Mouse (Mus musculus) splenic B cell, adult 2 months (primary cell): Measurements from ENCODE around the gene Hif3a.

Source experiments
- DNase-seq: peaks from one replicate; pipeline ENCODE4 v3.0.0-alpha.2; 2011; ENCODE audit warnings: low read depth, low spot score
- H3K27me3 ChIP-seq: 2 replicates; pipeline ENCODE4 v1.6.1; 2012; ENCODE audit warnings: mild to moderate bottlenecking, low read length, moderate library complexity, mixed read lengths; ENCODE audit not compliant: control insufficient read depth, poor library complexity, insufficient read depth, severe bottlenecking
- H3K36me3 ChIP-seq: 2 replicates; pipeline ENCODE4 v1.6.1; 2012; ENCODE audit warnings: mild to moderate bottlenecking, low read length, moderate library complexity, mixed read lengths; ENCODE audit not compliant: control insufficient read depth, poor library complexity, insufficient read depth, severe bottlenecking

Gene Hif3a

GRCm38 (mm10) chr7:17047041-17047682, 15.1 kb downstream of the Hif3a start:
- no peaks in the 10 kb centered on the region for H3K27me3 ChIP-seq
- no peak for DNase-seq
- H3K36me3 ChIP-seq: no peaks in the 10 kb centered on the region

DNA sequence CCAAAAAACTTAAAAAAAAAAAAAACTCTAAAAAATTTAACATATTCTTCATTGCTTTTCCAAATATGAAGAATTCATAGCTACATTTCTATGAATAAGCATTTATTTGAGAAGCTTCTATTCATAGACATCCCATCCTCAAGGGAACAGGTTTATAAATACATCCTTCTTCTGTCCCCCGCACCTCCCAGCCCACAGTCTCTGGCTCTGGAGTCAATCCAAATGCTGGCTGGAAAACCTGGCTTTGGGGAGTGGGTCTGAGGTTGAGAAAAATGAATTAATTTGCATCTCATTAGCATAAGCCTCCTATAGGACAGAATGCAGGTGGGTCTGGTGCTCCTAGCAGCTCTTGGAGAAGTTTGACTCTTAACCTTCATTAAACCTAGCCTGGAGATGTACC, 16.5 kb downstream of the Hif3a start:
- no peaks in the 10 kb centered on the region for H3K36me3 ChIP-seq
- H3K27me3 ChIP-seq: no peaks in the 10 kb centered on the region
- no peak for DNase-seq

- no peak for DNase-seq
- Histone ChIP-seq H3K36me3 (no peaks in the 10 kb centered on the region), H3K27me3 (no peaks in the 10 kb centered on the region)
Measured at GRCm38 (mm10) chr7:17039373-17039772, 22.9 kb downstream of the Hif3a start.

- Histone ChIP-seq H3K36me3 (no peaks in the 10 kb centered on the region), H3K27me3 (no peaks in the 10 kb centered on the region)
- no peak for DNase-seq
Measured at GRCm38 (mm10) chr7:17038018-17038695, 24.1 kb downstream of the Hif3a start.

GRCm38 (mm10) chr7:17030239-17030638, 32.0 kb downstream of the Hif3a start:
- no peak for DNase-seq
- H3K36me3 ChIP-seq: no peaks in the 10 kb centered on the region
- no peaks in the 10 kb centered on the region for H3K27me3 ChIP-seq

DNA sequence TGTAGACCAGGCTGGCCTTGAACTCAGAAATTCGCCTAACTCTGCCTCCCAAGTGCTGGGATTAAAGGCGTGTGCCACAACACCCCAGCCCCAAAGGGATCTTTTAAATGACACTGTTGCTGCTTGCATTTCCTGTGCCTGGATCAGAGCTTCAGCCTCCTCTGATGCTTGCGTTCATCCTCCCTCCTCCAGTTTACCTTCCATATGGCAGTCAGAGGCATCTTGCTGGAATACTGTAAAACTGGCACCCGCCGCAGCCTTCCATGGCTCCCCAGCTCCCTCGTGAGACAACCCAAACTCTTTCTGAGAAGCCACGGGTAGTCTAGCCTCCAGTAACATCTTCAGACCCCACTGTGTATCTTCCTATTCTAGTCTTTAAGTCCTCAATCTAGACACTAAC, 33.3 kb downstream of the Hif3a start:
- H3K36me3 ChIP-seq: no peaks in the 10 kb centered on the region
- no peaks in the 10 kb centered on the region for H3K27me3 ChIP-seq
- no peak for DNase-seq

DNA sequence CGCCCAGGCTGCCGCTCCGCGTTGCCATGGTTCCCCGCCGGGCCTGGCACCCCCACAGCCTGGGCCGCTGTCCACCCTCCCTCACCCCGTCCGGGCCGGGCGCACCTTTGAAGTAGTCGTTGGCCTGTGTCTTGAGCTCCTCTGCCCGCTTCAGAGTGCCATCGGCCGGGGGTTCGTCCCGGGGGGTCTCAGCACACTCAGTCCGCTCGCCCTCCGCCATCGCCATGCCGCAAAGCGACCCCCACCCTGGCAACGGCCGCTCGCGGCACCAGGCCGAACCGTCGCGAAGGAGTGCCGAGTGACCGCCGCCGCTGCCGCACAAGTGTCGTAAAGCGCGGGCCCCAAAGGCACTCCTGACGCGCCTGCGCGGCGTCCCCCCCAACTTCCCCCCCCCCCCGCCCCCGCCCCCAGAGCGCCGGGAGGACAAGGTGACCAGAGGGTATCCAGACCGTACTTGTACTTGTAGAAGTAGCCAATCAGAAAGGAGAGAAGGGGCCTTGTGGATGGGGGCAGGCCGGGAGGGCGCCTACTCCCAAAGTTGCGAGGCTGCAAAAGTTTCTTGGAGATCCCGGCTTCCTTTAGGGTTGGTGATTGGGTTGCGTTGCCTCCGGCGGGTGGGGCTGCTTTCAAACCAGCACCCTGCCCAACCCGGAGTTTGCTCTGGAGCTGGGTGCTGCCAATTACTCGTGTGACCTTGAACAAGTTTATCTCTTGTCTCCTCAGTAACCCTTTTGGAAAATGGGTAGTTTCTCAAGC, 34.5 kb downstream of the Hif3a start, which contains the start of gene Ppp5c:
Gene Ppp5c (minus strand): TSS at position 337 of the 756 bp plus-strand sequence.
- Histone ChIP-seq H3K36me3 (no peaks in the 10 kb centered on the region), H3K27me3 (no peaks in the 10 kb centered on the region)
- DNase-seq: peak; percentile 85

GRCm38 (mm10) chr7:17026710-17027587, 35.3 kb downstream of the Hif3a start:
- H3K36me3 ChIP-seq: no peaks in the 10 kb centered on the region
- H3K27me3 ChIP-seq: no peaks in the 10 kb centered on the region
- peak; percentile 73 for DNase-seq

GRCm38 (mm10) chr7:17025896-17026622, 36.2 kb downstream of the Hif3a start:
- 0 out of 2 replicates have a peak, but pooled peaks cover 2% of the 10 kb centered on the region for H3K36me3 ChIP-seq
- DNase-seq: no peak
- H3K27me3 ChIP-seq: no peaks in the 10 kb centered on the region

- DNase-seq: peak; percentile 12
- H3K36me3 ChIP-seq: 0 out of 2 replicates have a peak, but pooled peaks cover 2% of the 10 kb centered on the region
Measured at GRCm38 (mm10) chr7:17025505-17025894, 36.7 kb downstream of the Hif3a start.

GRCm38 (mm10) chr7:17024814-17025504, 37.3 kb downstream of the Hif3a start:
- peak; percentile 72 for DNase-seq
- no peaks in the 10 kb centered on the region for H3K27me3 ChIP-seq
- H3K36me3 ChIP-seq: peaks cover 5% of the 10 kb centered on the region

More at GRCm38 (mm10) chr7:17025505-17025894, 36.7 kb downstream of the Hif3a start:
- H3K27me3 ChIP-seq: no peaks in the 10 kb centered on the region

- Histone ChIP-seq H3K36me3 (peaks cover 5% of the 10 kb centered on the region), H3K27me3 (no peaks in the 10 kb centered on the region)
- DNase-seq: peak; percentile 14
Measured at GRCm38 (mm10) chr7:17024141-17024540, 38.1 kb downstream of the Hif3a start.

DNA sequence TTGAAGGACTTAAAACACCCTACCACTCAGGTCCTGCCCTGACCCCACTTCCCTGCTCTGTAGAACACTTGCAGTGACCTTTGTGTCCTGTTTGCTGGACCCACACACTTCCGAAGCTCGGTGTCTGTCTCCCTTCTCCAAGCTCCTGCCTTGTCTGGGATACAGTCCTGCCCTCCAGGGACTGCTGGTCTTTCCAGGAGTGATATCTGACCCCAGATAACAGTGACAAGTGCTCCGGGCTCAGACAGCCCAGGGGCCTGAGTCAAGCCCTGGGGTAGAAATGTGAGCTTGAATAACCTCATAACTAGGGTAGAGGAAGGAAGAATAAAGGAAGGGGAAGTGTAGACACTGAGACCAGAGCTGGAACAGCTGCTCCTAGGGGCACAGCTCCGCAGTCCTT, 38.5 kb downstream of the Hif3a start:
- no peaks in the 10 kb centered on the region for H3K27me3 ChIP-seq
- peaks cover 5% of the 10 kb centered on the region for H3K36me3 ChIP-seq
- DNase-seq: no peak
